Mouse (Mus musculus) adrenal gland, adult 18-20 months (tissue): ENCODE measurements around the gene Sox18. TPM values are rescaled to one million over a fixed set of nuclear protein-coding genes. Genes with fewer than 3 reads are reported as not detected.

ENCODE experiments used
- DNase-seq, 2 experiments: peaks; one replicate each; pipeline ENCODE4 v3.0.0; 2021 to 2022; ENCODE audit warnings: low spot score in 2 of 2
- long read RNA-seq, 2 experiments: library from polyadenylated mRNA; stranded (forward); transcript quantifications; one replicate each; pipeline ENCODE4 v2.0.0; 2021
- total RNA-seq, 2 experiments: library from RNA; stranded (reverse); gene quantifications; 1 replicate in 1 of 2; 2 replicates in 1 of 2; pipeline ENCODE4 v1.2.3; 2021

Gene Sox18
- 10 to 100 TPM; 25.7 to 41.7 TPM for total RNA-seq
- long read RNA-seq, experiment 1, transcript Sox18-201 (2 exons, 1,620 nt): major isoform, 12 of 12 reads
- long read RNA-seq, experiment 1, partial matches to known transcripts: 0 of 12 reads
- long read RNA-seq, experiment 1, other reads (novel, unspliced or antisense): 0 of 12 reads
- long read RNA-seq, experiment 2, transcript Sox18-201 (2 exons, 1,620 nt): major isoform, 12 of 14 reads
- long read RNA-seq, experiment 2, partial matches to known transcripts: 0 of 14 reads
- long read RNA-seq, experiment 2, other reads (novel, unspliced or antisense): 2 of 14 reads

GRCm38 (mm10) chr2:181671326-181671725, at the start of gene Sox18:
TSS of gene Sox18 (minus strand) at chr2:181671640.
- DNase-seq: peak; percentile 41 to 68

- DNase-seq: no peak
Observed at GRCm38 (mm10) chr2:181721200-181721599, 49.8 kb upstream of the Sox18 start.

DNA sequence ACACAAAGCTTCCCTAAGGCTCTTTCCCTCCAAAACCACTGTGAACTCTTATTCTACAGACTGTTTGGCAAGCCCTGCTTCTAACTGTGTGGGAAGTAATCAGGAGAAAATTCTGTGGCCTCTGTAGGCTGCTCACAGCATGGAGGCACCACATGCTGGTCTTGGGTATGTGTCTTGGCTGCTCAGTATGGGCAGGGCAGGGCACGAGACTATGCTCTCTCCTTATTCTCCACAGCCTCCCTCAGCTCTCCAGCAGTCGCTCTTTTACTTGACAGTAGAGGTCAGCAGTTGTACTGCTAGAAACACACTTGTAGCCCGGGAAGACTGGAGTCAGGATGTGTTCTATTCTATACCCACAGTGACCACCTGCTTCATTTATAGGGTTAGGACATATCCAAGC, 48.6 kb upstream of the Sox18 start:
- DNase-seq: no peak

GRCm38 (mm10) chr2:181716991-181717390, 45.6 kb upstream of the Sox18 start:
- DNase-seq: no peak

DNA sequence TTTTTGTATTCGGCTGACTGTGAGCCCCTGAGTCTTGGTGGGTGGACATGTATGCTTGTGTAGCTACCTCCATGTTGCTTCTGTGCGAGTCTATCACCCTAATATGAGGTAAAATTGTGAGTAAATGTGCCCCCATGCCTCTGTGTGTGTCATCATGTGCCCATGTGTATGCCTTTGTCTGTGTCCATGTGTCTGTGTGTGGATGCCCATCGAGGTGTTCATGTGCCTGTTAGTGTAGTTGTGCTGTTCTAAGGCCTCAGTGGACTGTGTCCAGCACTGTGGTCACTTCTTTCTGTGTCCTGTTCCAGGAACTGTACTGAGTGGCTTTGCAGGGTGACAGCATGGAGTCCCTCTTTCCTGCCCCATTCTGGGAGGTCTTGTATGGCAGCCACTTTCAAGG, 43.9 kb upstream of the Sox18 start:
- no peak for DNase-seq

- no peak for DNase-seq
Observed at GRCm38 (mm10) chr2:181714903-181715326, 43.5 kb upstream of the Sox18 start, which contains the start of gene Oprl1. TSS of gene Oprl1 (plus strand) at chr2:181715016.

DNA sequence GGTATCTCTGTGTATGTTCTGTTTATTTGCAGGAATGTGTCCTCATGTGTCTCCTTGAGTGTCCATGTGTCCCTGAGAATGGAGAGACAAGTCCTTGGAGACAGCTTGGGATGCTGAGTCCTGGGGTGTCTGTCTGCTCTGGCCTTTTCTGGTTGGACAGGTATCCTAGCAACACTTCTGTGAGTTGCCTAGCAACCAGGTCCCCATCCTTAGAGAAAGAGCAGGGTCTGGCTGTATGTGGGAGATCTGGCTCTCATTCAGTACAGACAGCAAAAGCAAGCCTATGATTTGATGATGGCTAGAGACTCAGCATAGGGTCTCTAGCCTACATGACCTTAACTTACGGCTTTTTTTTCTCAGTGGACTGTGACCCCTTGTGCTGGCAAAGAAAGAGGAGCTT, 42.3 kb upstream of the Sox18 start:
- no peak for DNase-seq

DNA sequence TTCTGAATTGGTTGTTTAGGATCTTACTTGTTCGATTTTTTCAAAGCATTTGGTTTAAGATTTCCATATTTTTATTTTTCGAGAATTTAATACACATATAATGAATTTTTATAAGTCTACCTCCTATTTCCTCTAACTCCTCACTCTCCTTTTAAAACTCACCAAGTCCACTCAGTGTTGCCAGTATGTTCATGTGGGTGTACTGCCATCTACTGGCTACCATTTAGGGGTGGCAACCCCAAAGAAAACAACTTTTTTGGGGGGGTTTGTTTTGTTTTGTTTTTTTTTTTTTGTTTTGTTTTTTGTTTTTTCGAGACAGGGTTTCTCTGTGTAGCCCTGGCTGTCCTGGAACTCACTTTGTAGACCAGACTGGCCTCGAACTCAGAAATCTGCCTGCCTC, 35.2 kb upstream of the Sox18 start:
- no peak for DNase-seq

DNA sequence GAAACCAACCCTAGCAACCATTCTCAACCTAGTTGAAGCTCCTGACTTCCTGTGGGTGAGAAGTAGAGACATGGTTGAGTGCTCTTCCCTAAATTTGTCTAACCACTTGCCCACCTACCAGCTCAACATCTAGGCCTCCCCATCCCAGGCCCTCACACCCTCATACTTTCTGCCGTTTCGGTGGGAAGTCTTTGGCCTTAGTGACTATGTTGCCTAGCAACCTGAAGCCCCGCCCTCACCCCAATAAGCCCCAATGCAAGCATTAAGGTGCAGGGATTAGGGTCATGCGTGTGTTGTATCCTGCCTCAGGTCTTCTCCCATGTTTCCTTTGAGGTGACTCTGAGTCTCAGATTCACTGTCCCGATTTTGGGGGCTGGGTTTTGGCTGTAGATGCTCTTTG, 26.8 kb upstream of the Sox18 start, which contains the start of gene Lkaaear1:
Lkaaear1 (minus strand) TSS at position 202 of the 400 bp plus-strand sequence.
- no peak for DNase-seq

- no peak for DNase-seq
Observed at GRCm38 (mm10) chr2:181696801-181697420, 25.5 kb upstream of the Sox18 start.

GRCm38 (mm10) chr2:181695776-181696175, 24.3 kb upstream of the Sox18 start:
- no peak for DNase-seq

DNA sequence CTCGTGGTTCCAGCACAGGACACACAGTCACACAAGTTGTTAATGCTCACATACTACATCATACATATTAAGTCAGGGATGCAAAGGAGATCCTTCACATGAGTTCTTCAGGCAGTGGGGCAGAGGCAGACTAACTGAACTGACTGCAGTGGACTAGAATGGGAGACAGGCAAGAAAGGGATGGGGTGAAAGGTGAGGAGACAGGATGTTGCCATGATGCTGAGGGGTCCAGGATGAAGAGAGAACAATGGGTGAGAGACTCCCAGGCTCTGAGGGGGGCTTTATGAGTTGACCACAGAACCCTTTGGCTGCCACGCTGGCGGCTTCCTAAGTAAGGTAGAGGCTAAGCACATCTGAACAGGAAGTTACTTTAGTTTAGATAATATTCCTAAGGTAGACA, 23.1 kb upstream of the Sox18 start:
- DNase-seq: no peak

DNA sequence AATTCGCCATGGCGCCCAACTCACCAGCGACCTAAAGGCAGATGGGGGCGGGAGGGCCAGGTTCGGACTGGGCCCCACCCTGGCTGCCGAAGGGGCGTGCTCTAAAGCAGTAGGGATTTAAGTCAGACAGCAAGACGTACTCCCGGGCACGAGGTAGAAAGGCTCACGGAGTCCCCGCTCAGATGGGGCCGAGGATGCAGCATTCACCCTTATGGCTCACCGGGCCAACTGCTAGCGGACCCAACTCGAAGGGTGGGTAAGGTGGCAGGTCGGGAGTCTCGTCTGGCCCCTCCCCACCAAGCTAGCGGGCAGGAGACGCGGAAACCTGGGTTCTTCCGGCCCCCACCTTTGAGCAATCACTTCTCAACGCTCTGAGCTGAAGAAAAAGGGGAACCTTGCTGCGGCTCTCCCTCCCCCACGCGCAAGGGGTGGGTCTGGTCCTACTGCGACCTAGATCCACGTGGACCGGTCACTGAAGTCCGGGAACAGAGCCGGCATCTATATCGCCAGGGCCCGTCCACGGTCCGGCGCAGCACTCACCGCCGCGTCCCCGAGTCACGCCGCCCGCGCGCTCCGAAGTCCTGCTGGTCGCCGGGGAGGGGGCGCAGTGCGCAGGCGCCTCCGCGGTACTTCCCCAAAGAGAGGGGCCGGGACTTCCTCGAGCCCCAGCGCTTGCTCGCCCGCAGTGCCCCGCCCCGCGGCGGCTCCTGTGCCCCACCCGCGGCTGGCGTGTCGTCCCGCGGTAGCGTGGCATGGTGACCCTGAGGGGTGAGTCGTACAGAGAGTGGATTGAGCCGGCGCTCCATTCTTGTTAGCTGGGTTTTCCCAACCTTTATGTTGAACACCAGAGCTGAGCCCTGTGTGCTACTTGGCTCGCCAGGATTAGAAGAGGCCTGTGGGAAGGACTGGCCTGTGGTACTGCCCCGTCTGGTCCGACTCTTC, 22.2 kb upstream of the Sox18 start, which contains the start of gene Rgs19:
Rgs19 (minus strand) TSS at position 639 of the 942 bp plus-strand sequence.
- peak; percentile 85 to 87 for DNase-seq

GRCm38 (mm10) chr2:181692304-181692703, 20.9 kb upstream of the Sox18 start:
- DNase-seq: peak in 1 of 2 experiments; percentile 12

GRCm38 (mm10) chr2:181691571-181691970, 20.1 kb upstream of the Sox18 start:
- DNase-seq: peak in 1 of 2 experiments; percentile 16

DNA sequence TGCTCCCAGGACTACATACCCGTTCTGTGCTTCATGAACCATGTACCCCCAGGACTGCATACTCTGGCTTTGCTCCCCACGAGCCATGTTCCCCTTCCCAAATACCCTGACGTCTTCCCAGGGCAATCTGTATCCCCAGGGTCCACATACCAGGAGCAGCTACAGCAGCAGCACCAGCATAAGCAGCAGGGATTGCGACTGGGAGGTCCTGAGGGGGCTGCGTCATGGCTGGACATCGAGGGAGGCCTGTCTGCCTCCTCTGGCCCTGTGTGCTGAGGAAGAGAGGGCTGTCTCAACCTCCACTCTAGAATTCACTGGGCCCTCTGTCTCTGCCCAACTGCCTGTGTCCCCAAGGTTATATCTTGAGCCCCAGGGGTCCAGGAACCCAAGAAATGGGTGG, 19.6 kb upstream of the Sox18 start:
- DNase-seq: peak in 1 of 2 experiments; percentile 12

DNA sequence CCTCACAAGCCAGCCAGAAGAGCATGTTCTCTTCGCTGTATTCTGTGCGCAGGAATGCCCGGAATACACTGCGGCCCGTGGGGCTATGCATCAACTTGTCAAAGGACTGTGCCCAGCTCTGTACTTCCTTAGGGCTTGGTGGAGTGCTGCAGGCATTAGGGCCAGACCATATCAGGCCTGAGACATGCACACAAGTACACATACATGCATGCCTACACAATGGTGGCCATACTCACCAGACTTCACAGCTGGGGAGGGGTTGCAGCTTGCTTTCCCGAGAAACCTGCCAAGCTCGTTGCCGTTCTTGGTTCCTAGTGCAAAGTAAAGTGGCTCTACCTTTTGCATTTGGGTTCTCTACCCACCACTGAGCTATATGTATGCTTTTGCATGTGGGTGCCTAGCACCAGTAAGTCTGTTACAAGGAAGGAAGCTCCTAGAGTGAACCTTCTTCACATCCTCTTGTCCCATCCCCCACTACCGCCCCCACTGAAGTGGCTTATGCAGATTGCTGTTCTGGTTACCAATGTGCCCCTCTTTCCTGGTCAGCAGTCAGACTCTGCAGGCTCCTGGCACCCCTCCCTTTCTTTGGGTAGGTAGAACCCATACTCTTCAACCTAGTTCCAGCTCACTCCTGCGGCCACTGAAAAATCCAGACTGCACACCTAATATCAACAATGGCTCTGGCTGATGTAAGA, 18.2 kb upstream of the Sox18 start:
- DNase-seq: peak in 1 of 2 experiments; percentile 7

GRCm38 (mm10) chr2:181687586-181687985, 16.1 kb upstream of the Sox18 start:
- DNase-seq: peak in 1 of 2 experiments; percentile 10

DNA sequence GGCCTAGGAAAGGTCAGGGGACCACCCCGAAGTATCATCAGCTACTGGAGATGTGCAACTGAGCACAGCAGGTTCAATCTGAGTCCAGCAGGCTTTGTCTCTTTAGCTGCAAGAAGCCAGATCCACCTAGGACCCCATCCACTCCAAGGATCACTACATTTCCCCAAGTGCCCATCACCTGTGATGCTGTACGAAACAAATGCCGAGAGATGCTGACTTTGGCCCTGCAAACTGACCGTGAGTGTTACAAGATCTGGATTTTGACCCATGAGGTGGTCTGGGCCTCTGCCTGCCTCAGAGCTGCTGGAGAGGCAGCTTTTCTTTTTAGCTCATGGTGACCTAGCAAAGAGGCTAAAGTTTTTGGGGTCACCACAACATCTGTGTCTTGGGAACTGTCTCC, 14.2 kb upstream of the Sox18 start:
- DNase-seq: peak in 1 of 2 experiments; percentile 7

GRCm38 (mm10) chr2:181684713-181685112, 13.3 kb upstream of the Sox18 start:
- DNase-seq: peak in 1 of 2 experiments; percentile 5

- DNase-seq: peak in 1 of 2 experiments; percentile 16
Observed at GRCm38 (mm10) chr2:181683381-181683780, 11.9 kb upstream of the Sox18 start.
